Mouse (Mus musculus) forebrain, postnatal 0 days (tissue): ENCODE measurements around the gene Alg5. TPM values are rescaled to one million over a fixed set of nuclear protein-coding genes. Genes with fewer than 3 reads are reported as not detected.

Experiments
- ATAC-seq: fragments of 200-750 bp; cut with Nextera tagmentation; 2 replicates; pipeline ENCODE4 v1.8.0; 2017; ENCODE audit warnings: mild to moderate bottlenecking, moderate library complexity
- DNase-seq: peaks from one replicate; pipeline ENCODE4 v3.0.0-alpha.2; 2015
- H3K27ac ChIP-seq: fragments of 300-500 bp; sonication (generic); 2 replicates; pipeline ENCODE4 v1.5.1; 2014; ENCODE audit warnings: low read depth, mild to moderate bottlenecking, antibody characterized with exemption, low read length, moderate library complexity, mixed read lengths
- H3K27me3 ChIP-seq: fragments of 300-500 bp; sonication (generic); 2 replicates; pipeline ENCODE4 v1.6.1; 2014; ENCODE audit warnings: mild to moderate bottlenecking, low read length, mixed read lengths; ENCODE audit not compliant: insufficient read depth
- H3K36me3 ChIP-seq: fragments of 300-500 bp; sonication (generic); 2 replicates; pipeline ENCODE4 v1.6.1; 2014; ENCODE audit warnings: mild to moderate bottlenecking, moderate library complexity; ENCODE audit not compliant: insufficient read depth
- H3K4me1 ChIP-seq: fragments of 300-500 bp; sonication (generic); 2 replicates; pipeline ENCODE4 v1.6.1; 2014; ENCODE audit warnings: antibody characterized with exemption; ENCODE audit not compliant: insufficient read depth
- H3K4me2 ChIP-seq: fragments of 300-500 bp; sonication (generic); 2 replicates; pipeline ENCODE4 v1.6.1; 2014; ENCODE audit warnings: low read depth, mild to moderate bottlenecking, moderate library complexity
- H3K4me3 ChIP-seq: fragments of 300-500 bp; sonication (generic); 2 replicates; pipeline ENCODE4 v1.5.1; 2014; ENCODE audit warnings: low read depth, low read length, mixed read lengths
- H3K9ac ChIP-seq: fragments of 300-500 bp; sonication (generic); 2 replicates; pipeline ENCODE4 v1.6.1; 2014; ENCODE audit warnings: mild to moderate bottlenecking
- H3K9me3 ChIP-seq: fragments of 300-500 bp; sonication (generic); 2 replicates; pipeline ENCODE4 v1.6.1; 2016; ENCODE audit warnings: low read length
- CTCF ChIP-seq: sonication (generic); IDR thresholded peaks from 2 replicates; pipeline ENCODE4 v1.5.1; 2016; ENCODE audit warnings: antibody characterized with exemption, control low read depth, low read depth
- WGBS: fragments of 180-500 bp; shearing (Covaris S2); extraction: QIAGEN DNeasy Blood & Tissue Kit; methylation state at CpG from one replicate; pipeline ENCODE4 v1.1.7; 2014; 5-methylcytosine and 5-hydroxymethylcytosine counted together
- polyA plus RNA-seq: library from polyadenylated mRNA; unstranded; fragments of >200 nt; fragmentation: Nextera tagmentation; extraction: Ambion mirVana; gene quantifications from 2 replicates; pipeline ENCODE4 v1.2.1, GENCODE M21; 2015
- total RNA-seq: library from RNA; depleted of rRNA; stranded (reverse); fragments of >200 nt; gene quantifications from 2 replicates; pipeline ENCODE4 v1.2.3, GENCODE M21; 2014

Gene Alg5
- total and polyA plus RNA-seq, 2 experiments from 2014 or later = 24.8 to 74.7 TPM

GRCm38 (mm10) chr3:54727588-54727987, 7.8 kb upstream of the Alg5 start:
- DNase-seq = no peak
- TF ChIP-seq CTCF = no peak
- no peak overlapping the region for H3K4me2 ChIP-seq
- H3K27ac ChIP-seq = no peak overlapping the region
- no peaks in the 10 kb centered on the region for H3K9me3 ChIP-seq
- H3K4me3 ChIP-seq = no peak overlapping the region
- H3K27me3 ChIP-seq = no peaks in the 10 kb centered on the region
- peaks cover 72% of the 10 kb centered on the region for H3K36me3 ChIP-seq
- whole genome bisulfite sequencing = 95% methylated on average over 2 of the region's 2 CpGs
- no peak for ATAC-seq
- no peaks in the 10 kb centered on the region for H3K4me1 ChIP-seq
- no peak overlapping the region for H3K9ac ChIP-seq

GRCm38 (mm10) chr3:54728100-54728499, 7.2 kb upstream of the Alg5 start:
- Histone ChIP-seq H3K27ac (no peak overlapping the region), H3K36me3 (peaks cover 72% of the 10 kb centered on the region), H3K4me3 (no peak overlapping the region), H3K9me3 (no peaks in the 10 kb centered on the region), H3K27me3 (no peaks in the 10 kb centered on the region), H3K9ac (no peak overlapping the region), H3K4me1 (no peaks in the 10 kb centered on the region), H3K4me2 (no peak overlapping the region)
- DNase-seq (no peak), ATAC-seq (no peak)
- 89% methylated on average over 6 of the region's 6 CpGs for WGBS
- no peak for TF ChIP-seq CTCF

GRCm38 (mm10) chr3:54731626-54732150, 3.7 kb upstream of the Alg5 start:
- no peak for TF ChIP-seq CTCF
- 85% methylated on average over 8 of the region's 8 CpGs for WGBS
- Histone ChIP-seq H3K27ac (no peak overlapping the region), H3K9me3 (no peaks in the 10 kb centered on the region), H3K4me1 (peaks cover 9% of the 10 kb centered on the region; the same call in 1 of the 2 replicates), H3K4me2 (no peak overlapping the region), H3K27me3 (no peaks in the 10 kb centered on the region), H3K4me3 (no peak overlapping the region), H3K36me3 (peaks cover 61% of the 10 kb centered on the region), H3K9ac (no peak overlapping the region)
- ATAC-seq (no peak), DNase-seq (no peak)

- H3K4me3 ChIP-seq = no peak overlapping the region
- H3K4me2 ChIP-seq = no peak overlapping the region
- WGBS = 90% methylated on average over 4 of the region's 4 CpGs
- no peaks in the 10 kb centered on the region for H3K9me3 ChIP-seq
- no peak for TF ChIP-seq CTCF
- H3K9ac ChIP-seq = no peak overlapping the region
- no peak for ATAC-seq
- no peak for DNase-seq
- no peaks in the 10 kb centered on the region for H3K27me3 ChIP-seq
- peaks cover 54% of the 10 kb centered on the region for H3K36me3 ChIP-seq
- peaks cover 9% of the 10 kb centered on the region; the same call in 1 of the 2 replicates for H3K4me1 ChIP-seq
- no peak overlapping the region for H3K27ac ChIP-seq
Measured at GRCm38 (mm10) chr3:54732371-54732770, 3.0 kb upstream of the Alg5 start.

GRCm38 (mm10) chr3:54734411-54735246, 710 bp upstream of the Alg5 start:
- H3K4me3 ChIP-seq = peak overlapping the region; percentile 69
- TF ChIP-seq CTCF = no peak
- peak overlapping the region; percentile 70 for H3K4me2 ChIP-seq
- peak; percentile 94 for DNase-seq
- peak overlapping the region; percentile 98 for H3K9ac ChIP-seq
- H3K27ac ChIP-seq = peak overlapping the region; percentile 95
- no peaks in the 10 kb centered on the region for H3K9me3 ChIP-seq
- H3K4me1 ChIP-seq = peaks cover 9% of the 10 kb centered on the region; the same call in 1 of the 2 replicates
- peaks cover 42% of the 10 kb centered on the region for H3K36me3 ChIP-seq
- no peaks in the 10 kb centered on the region for H3K27me3 ChIP-seq
- peak; percentile 95 for ATAC-seq
- under 1% methylated on average over 75 of the region's 84 CpGs for WGBS

GRCm38 (mm10) chr3:54736101-54736927, 975 bp downstream of the Alg5 start:
- H3K27ac ChIP-seq = peak overlapping the region; percentile 95
- peak; percentile 49 for DNase-seq
- peaks cover 9% of the 10 kb centered on the region; the same call in 1 of the 2 replicates for H3K4me1 ChIP-seq
- peak overlapping the region; percentile 98 for H3K9ac ChIP-seq
- H3K9me3 ChIP-seq = no peaks in the 10 kb centered on the region
- H3K4me3 ChIP-seq = peak overlapping the region; percentile 69
- ATAC-seq = no peak
- peaks cover 35% of the 10 kb centered on the region for H3K36me3 ChIP-seq
- 0 out of 2 replicates have a peak, but pooled peaks have one; percentile 3 for TF ChIP-seq CTCF
- peak overlapping the region; percentile 70 for H3K4me2 ChIP-seq
- 47% methylated on average over 18 of the region's 18 CpGs for WGBS
- no peaks in the 10 kb centered on the region for H3K27me3 ChIP-seq
